Mouse (Mus musculus): Measurements from ENCODE around the gene St7.

The St7 gene

GRCm38 (mm10) chr6:17816865-17817435 lies 124.2 kb downstream of the St7 start:
- peak; percentile 47 for DNase-seq (ENCODE audit: low read depth, low spot score)

- DNase-seq (ENCODE audit: low read depth, low spot score) = no peak
These were observed 130.9 kb downstream of the St7 start for GRCm38 (mm10) chr6:17823614-17824013.

- DNase-seq (ENCODE audit: low read depth, low spot score) = no peak
These were observed 132.0 kb downstream of the St7 start for GRCm38 (mm10) chr6:17824735-17825134.

- DNase-seq (ENCODE audit: low read depth, low spot score) = no peak
These were observed 135.6 kb downstream of the St7 start for GRCm38 (mm10) chr6:17828382-17828781.

- no peak for DNase-seq (ENCODE audit: low read depth, low spot score)
These were observed 137.2 kb downstream of the St7 start for GRCm38 (mm10) chr6:17829981-17830380.

GRCm38 (mm10) chr6:17834493-17834892 lies 141.8 kb downstream of the St7 start:
- peak; percentile 50 for DNase-seq (ENCODE audit: low read depth, low spot score)

- DNase-seq (ENCODE audit: low read depth, low spot score) = no peak
These were observed 143.0 kb downstream of the St7 start for GRCm38 (mm10) chr6:17835693-17836092.

- DNase-seq (ENCODE audit: low read depth, low spot score) = no peak
These were observed 144.9 kb downstream of the St7 start for GRCm38 (mm10) chr6:17837676-17838075.

- DNase-seq (ENCODE audit: low read depth, low spot score) = no peak
These were observed 147.7 kb downstream of the St7 start for GRCm38 (mm10) chr6:17840431-17840830.

GRCm38 (mm10) chr6:17842759-17843158 lies 150.0 kb downstream of the St7 start:
- peak; percentile 23 for DNase-seq (ENCODE audit: low read depth, low spot score)

- DNase-seq (ENCODE audit: low read depth, low spot score) = no peak
These were observed 158.6 kb downstream of the St7 start for GRCm38 (mm10) chr6:17851316-17851715.

GRCm38 (mm10) chr6:17853587-17854274 lies 161.0 kb downstream of the St7 start:
- DNase-seq (ENCODE audit: low read depth, low spot score) = no peak

- DNase-seq (ENCODE audit: low read depth, low spot score) = no peak
These were observed 162.9 kb downstream of the St7 start for GRCm38 (mm10) chr6:17855616-17856015.

GRCm38 (mm10) chr6:17859564-17859963 lies 166.8 kb downstream of the St7 start:
- DNase-seq (ENCODE audit: low read depth, low spot score) = no peak

- DNase-seq (ENCODE audit: low read depth, low spot score) = no peak
These were observed 167.7 kb downstream of the St7 start for GRCm38 (mm10) chr6:17860463-17860862.

GRCm38 (mm10) chr6:17867796-17868195 lies 175.1 kb downstream of the St7 start:
- DNase-seq (ENCODE audit: low read depth, low spot score) = no peak

GRCm38 (mm10) chr6:17871831-17872372 lies 179.2 kb downstream of the St7 start:
- DNase-seq (ENCODE audit: low read depth, low spot score) = no peak

GRCm38 (mm10) chr6:17875606-17876005 lies 182.9 kb downstream of the St7 start:
- no peak for DNase-seq (ENCODE audit: low read depth, low spot score)

GRCm38 (mm10) chr6:17876023-17876613 lies 183.4 kb downstream of the St7 start:
- DNase-seq (ENCODE audit: low read depth, low spot score) = no peak

GRCm38 (mm10) chr6:17876670-17877179 lies 184.0 kb downstream of the St7 start:
- peak; percentile 8 for DNase-seq (ENCODE audit: low read depth, low spot score)

- no peak for DNase-seq (ENCODE audit: low read depth, low spot score)
These were observed 190.2 kb downstream of the St7 start for GRCm38 (mm10) chr6:17882943-17883342.

GRCm38 (mm10) chr6:17887765-17888164 lies 195.0 kb downstream of the St7 start:
- DNase-seq (ENCODE audit: low read depth, low spot score) = no peak

GRCm38 (mm10) chr6:17895562-17895961 lies 202.8 kb downstream of the St7 start:
- DNase-seq (ENCODE audit: low read depth, low spot score) = no peak
